Mouse (Mus musculus) ES-Bruce4 (cell line): Measurements from ENCODE around the gene Arhgap6.

ENCODE experiments used
- EP300 ChIP-seq: IDR thresholded peaks from 2 replicates; pipeline ENCODE4 v1.6.1; 2011; ENCODE audit warnings: low read depth, low read length; ENCODE audit not compliant: insufficient read depth
- POLR2A ChIP-seq: IDR thresholded peaks from one replicate; pipeline ENCODE4 v1.8.1; 2011; ENCODE audit warnings: low read length; ENCODE audit not compliant: insufficient read depth

GRCm38 (mm10) chrX:169261034-169261433 is 466.1 kb downstream of the Arhgap6 start:
- no peak for TF ChIP-seq POLR2A
- no peak for TF ChIP-seq EP300
